Mouse (Mus musculus) urinary bladder, postnatal 36 days (tissue): ENCODE measurements around the gene Irak4.

Experiments used
- DNase-seq, 2 experiments: peaks; one replicate each; pipeline ENCODE4 v3.0.0; 2022; ENCODE audit warnings: low spot score in 2 of 2, mixed read lengths in 1 of 2

Irak4 gene

DNA sequence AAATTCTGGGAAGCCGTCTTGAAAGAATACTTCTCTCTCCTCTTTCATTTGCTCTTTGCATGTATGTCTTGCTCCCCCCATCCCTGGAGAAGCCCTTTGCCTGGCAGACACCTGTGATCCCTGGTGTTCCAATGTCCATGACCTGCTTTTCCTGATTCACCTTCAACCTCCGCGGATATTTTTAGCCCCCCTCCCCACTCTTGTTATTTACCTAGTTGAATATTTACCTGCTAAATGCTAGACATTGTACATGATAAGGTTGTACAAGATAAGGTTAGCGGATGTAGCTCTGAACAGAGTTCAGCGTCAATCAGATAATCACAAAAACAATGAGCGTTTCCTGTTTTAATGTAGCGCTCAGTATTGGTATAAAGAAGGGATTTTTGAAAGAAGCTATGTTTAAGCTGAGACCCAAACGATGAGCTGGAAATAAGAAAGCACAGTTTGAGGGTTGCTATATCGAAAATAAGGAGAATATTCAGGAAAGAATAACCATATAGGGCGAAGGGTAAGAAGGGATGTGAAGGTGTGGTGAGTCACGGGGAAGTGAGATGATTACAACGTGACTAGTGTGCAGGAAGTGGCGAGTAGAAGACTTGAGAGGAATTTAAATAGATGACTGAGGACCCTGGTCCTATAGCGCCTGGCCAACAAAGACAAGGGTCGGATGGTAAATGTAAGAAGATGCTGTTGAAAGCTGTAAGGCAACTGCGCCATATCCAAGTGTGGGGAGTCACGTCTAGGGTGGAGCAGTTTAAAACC, 15.6 kb downstream of the Irak4 start:
- no peak for DNase-seq

GRCm38 (mm10) chr15:94564909-94565308, 21.5 kb downstream of the Irak4 start:
- no peak for DNase-seq

DNA sequence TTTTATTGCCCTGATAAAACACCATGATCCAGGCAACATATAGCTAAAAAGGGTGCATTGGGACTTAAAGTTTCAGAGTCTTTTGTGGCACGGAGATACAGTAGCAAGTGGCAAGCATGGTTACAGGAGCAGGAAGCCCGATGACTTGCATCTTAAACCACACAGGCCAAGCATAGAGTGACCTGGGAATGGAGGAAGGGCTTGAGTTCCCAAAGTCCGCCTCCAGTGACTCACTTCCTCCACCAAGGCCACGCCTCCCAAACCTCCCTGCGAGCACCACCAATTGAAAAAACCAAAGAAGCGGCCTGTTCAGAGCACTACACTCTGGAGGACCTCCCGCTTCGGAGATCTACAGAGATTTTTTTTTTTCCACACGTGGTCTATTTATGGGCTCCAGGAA, 22.4 kb downstream of the Irak4 start:
- no peak for DNase-seq

- no peak for DNase-seq
Measured at GRCm38 (mm10) chr15:94568496-94569182, 25.2 kb downstream of the Irak4 start.

GRCm38 (mm10) chr15:94571501-94571900, 28.1 kb downstream of the Irak4 start:
- no peak for DNase-seq

DNA sequence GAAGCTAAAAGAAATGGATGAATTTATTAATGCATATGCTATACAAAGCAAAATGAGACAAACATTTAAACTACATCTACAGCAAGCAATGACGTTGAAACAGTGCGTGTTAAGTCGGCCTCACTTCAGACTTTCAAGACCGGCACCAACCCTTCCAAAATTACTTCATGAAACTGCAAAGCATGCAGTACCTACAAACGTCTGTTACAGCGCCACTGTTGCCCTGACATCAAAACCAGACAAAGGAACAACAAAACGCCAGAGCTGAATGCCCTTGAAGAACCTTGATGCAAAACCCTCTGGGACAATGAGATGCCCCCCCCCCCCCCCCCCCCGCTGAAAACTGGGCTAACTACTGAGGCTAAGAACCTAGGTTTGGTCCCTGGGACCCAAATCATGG, 29.3 kb downstream of the Irak4 start:
- no peak for DNase-seq

GRCm38 (mm10) chr15:94574566-94575268, 31.3 kb downstream of the Irak4 start:
- DNase-seq, result no peak

- no peak for DNase-seq
Measured at GRCm38 (mm10) chr15:94582000-94582593, 38.7 kb downstream of the Irak4 start.

DNA sequence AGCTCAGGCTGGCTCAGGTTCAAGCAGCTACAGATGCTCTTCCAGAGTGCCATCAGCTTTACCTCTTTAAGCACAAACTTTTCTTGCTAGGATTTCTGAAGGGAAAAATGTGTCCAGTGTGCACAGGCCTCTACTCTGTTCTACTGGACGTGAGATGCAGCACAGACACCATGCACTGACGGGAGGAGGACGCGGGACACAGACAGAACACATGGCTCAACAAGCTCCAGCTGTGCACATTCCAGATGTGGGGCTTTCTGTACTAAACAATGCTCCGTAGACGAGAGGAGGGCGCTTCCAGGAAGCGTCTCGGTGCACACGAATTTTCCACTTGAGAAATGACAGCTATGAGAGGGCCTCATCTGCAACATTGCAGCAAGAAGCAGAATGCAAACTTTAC, 39.7 kb downstream of the Irak4 start:
- no peak for DNase-seq

- DNase-seq, result no peak
Measured at GRCm38 (mm10) chr15:94584738-94585137, 41.3 kb downstream of the Irak4 start.

DNA sequence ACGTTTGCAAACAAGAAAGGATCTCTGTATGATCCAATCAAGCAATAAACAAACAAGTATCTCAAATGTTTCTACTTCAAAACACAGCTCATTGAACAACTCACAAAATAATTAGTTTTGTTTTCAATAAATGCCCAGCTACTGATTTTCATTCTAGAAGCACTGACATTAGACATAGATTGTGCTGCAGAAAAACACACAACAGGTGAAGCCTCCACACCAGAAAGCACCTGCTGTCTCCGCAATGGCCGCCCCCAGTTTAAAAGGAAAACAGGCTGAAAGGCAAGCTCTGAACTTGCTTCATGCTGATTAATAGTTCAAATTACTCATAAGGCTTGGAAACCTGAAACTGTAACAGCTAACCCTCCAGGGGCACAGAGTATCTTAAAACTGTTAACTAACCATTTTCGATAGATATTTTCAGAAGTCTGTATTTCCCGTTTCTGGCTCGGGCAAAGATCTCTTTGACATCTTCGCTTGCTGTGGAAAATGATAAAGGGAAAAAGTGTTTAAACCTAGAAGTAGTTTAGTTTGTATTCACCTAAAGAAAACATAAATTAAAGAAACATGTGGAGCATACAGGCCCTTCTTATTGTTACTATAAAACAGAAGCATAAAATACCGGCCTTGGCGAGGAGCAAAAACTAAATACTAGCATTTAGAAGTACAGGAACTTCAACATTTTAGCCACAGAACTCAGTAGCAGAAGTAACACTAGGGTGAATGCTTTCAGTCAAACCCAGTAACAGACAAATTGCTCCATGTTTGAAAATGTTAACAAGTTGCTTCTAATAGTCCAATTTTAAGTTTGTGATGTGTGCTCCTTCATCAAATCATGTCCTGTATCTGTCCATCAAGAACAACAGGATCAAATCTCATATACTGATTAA, 44.6 kb downstream of the Irak4 start:
- no peak for DNase-seq

- peak; percentile 97 to 98 for DNase-seq
Measured at GRCm38 (mm10) chr15:94589219-94590075, 46.0 kb downstream of the Irak4 start, which contains the start of gene Twf1. Gene Twf1 (minus strand): TSS chr15:94589889.

GRCm38 (mm10) chr15:94590083-94590482, 46.6 kb downstream of the Irak4 start:
- no peak for DNase-seq

DNA sequence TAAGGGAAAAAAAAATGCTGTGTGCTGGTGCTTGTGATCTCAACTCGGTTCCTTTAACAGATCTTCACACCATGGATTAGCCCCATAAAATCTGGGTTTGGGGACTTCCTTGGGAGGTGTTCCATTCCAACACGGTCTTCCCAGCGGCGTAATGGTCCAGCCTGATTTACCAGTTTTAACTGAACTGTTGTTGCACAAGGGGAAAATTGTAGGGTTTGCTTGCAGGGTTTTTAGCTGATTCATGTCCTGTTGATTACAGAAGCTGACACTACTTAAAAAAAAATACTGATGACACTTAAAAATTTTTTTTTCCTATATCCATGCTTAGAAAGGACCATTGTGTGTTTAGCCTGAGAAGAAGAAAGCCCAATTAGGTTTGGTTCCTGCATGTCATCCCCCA, 47.9 kb downstream of the Irak4 start:
- peak in 1 of 2 experiments; percentile 25 for DNase-seq

- DNase-seq, result no peak
Measured at GRCm38 (mm10) chr15:94593586-94593985, 50.1 kb downstream of the Irak4 start.

- no peak for DNase-seq
Measured at GRCm38 (mm10) chr15:94600145-94600707, 56.8 kb downstream of the Irak4 start.

DNA sequence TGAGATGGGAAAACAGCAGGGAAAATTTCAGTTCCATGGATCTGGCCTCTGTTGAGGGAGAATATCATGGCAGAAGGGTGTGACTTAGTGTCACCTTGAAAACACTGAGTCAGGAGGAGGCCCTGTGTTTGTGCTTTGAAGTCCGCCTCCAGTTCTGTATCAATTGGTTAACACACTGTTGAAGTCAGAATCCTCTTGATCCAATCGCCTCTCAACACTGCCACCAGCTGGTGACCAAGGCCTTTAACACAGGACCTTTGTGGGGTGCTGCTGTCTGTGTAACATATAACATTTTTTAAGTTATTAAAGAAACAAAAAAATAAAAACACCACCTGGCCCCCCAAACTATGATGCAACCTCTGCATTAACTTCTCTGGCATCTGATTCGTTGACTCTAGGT, 57.9 kb downstream of the Irak4 start:
- peak; percentile 39 to 57 for DNase-seq

DNA sequence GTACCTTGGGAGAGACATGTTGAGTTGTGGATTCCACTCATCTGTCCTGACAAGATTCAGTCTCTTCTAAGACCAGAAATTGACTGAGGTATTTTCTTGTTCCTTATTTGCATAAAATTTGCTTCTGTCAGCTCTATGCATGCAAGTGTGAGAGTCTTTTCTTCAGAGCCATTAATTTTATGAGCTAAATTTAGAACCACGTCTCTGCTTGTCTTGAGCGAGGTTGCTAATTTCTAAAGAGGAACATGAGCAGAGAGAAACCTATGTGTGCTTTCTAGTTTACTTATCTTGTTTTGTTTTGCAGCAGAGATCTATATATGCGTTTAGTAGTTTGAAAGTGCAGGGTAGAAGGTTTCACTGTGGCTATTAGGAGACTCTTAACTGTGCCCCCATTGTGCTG, 59.0 kb downstream of the Irak4 start:
- no peak for DNase-seq

DNA sequence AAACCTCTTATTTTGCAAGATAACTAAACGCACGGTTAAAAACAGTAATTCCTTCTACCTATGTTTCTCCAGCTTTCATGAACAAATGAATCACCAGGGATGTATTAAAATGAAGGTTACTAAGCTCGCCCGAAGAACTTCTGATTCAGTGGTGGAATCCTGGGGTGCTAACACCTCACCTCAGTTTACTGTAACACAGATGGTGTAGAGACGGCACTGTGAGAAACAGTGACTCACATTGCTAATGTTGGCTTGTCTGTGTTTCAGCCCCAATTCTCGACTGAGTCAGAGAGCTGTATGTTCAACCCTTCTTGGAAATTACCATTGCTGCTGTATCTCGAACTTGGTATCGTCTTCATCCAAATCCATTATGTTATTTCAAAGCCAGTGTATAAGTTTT, 64.3 kb downstream of the Irak4 start:
- no peak for DNase-seq

GRCm38 (mm10) chr15:94616036-94616435, 72.6 kb downstream of the Irak4 start:
- no peak for DNase-seq
